Mouse (Mus musculus): ENCODE measurements around the gene Lrrc17. TPM values are rescaled to one million over a fixed set of nuclear protein-coding genes. Genes with fewer than 3 reads are reported as not detected.

The Lrrc17 gene
- total RNA-seq, 2 experiments from 2014 or later = 2.0 to 2.2 TPM

DNA sequence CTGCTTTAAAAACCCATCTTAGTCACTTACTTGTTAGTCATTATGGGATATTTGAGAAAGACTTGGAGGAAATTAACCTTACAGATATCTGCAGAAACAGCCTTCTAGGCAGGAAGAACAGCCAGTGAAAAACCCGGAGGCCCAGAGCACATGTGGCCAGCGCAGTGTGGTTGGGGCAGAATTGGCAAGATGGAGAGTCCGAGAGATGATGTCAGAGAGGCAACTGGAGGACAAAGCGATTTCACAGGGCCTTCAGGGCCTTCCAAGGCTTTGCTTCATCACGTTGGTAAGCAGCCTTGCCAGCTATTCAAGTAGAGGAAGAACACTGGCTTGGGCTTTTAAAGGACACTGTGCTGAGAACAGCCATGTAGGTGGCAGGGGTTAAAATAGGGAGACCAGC lies 10.4 kb upstream of the Lrrc17 start:
- no peak for DNase-seq
- intact Hi-C loops (cut with DNase I) = no loop called here

- intact Hi-C loops (cut with DNase I) = no loop called here
- no peak for DNase-seq
Observed at GRCm38 (mm10) chr5:21542226-21542625, 1.1 kb upstream of the Lrrc17 start.

DNA sequence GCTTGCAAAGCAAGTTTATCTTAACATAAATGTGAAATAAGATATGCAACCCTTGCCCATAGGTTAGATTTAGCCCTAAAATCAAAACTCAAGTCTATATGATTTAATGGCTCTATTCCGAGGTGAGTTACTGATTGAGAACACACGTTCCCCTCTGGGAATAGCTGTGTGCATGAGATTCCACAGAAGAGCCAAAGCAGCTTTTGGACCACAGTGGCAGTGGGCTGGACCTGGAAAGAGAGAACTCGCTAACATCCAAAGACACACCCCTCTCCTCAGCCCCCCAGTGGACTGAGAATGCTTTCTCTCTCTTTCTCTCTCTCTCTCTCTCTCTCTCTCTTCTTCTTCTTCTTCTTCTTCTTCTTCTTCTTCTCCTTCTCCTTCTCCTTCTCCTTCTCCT lies 1.5 kb downstream of the Lrrc17 start:
- DNase-seq = no peak
- intact Hi-C loops (cut with DNase I) = no loop called here

DNA sequence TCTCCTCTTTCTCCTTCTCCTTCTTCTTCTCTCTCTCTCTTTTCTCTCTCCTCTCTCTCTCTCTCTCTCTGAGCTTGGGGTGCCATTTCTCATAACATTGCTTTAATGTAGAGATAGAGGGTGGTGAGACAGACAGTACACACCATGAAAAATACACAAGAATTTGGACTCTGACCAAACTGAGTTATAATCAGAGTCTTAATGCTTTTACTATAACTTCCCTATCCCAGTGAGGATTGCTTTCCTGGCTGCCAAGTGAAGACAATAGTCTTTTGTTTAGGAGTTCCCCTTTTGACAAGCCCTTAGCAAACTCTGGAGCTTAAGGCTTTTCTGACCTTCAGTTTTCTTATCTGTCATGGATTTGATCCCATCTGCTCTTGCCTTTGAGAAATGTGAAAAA lies 1.9 kb downstream of the Lrrc17 start:
- DNase-seq = no peak
- intact Hi-C loops (cut with DNase I) = no loop called here

- intact Hi-C loops (cut with DNase I) = no loop called here
- peak; percentile 44 for DNase-seq
Observed at GRCm38 (mm10) chr5:21545786-21546185, 2.4 kb downstream of the Lrrc17 start.

DNA sequence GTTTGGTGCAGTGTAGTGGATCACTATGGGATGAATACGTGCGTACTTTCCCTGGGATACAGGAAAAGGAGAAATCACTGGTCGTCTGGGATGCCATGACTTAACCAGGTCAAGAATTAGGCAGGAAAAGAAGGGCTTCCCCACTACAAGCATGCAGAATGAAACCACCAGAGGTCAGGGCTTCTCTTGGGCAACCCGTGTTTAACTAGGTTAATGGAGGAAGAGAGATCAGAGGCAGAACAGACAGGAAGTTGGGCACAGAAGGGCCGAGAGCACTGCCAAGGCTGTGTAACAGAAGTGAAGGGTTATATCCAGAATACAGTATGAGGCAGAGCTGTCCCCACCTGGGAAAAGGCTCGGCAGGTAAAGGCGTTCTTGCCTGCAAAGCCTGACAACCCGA lies 3.6 kb downstream of the Lrrc17 start:
- DNase-seq = no peak
- intact Hi-C loops (cut with DNase I) = no loop called here

- intact Hi-C loops (cut with DNase I) = no loop called here
- no peak for DNase-seq
Observed at GRCm38 (mm10) chr5:21553685-21554084, 10.3 kb downstream of the Lrrc17 start.

GRCm38 (mm10) chr5:21554732-21555131 lies 11.4 kb downstream of the Lrrc17 start:
- intact Hi-C loops (cut with DNase I) = no loop called here

GRCm38 (mm10) chr5:21556502-21556901 lies 13.1 kb downstream of the Lrrc17 start:
- DNase-seq = no peak
- intact Hi-C loops (cut with DNase I) = no loop called here

More at GRCm38 (mm10) chr5:21554732-21555131, 11.4 kb downstream of the Lrrc17 start:
- no peak for DNase-seq

GRCm38 (mm10) chr5:21563936-21564335 lies 20.6 kb downstream of the Lrrc17 start:
- no peak for DNase-seq
- intact Hi-C loops (cut with DNase I) = no loop called here

- intact Hi-C loops (cut with DNase I) = no loop called here
- no peak for DNase-seq
Observed at GRCm38 (mm10) chr5:21565392-21566065, 22.2 kb downstream of the Lrrc17 start.

DNA sequence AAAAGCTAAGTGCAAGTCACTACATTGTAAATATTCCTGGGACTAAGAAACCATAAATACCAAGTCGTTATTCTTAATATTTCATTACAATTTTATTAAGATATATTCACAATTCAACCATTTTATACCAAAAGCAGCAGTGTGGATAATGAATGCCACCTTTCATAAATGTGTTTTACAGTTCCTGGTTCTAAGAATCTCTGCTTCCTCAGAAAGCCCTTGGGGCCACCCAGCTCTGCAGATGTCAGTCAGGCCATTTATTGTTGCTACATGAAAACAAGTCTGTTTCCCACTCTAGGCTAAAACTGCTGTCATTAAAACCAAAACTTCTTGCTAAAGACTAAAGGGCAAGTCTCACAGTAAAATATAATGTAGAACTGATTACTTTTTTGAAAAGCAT lies 24.4 kb downstream of the Lrrc17 start:
- no peak for DNase-seq
- intact Hi-C loops (cut with DNase I) = no loop called here

GRCm38 (mm10) chr5:21572764-21573416 lies 29.5 kb downstream of the Lrrc17 start:
- no peak for DNase-seq
- intact Hi-C loops (cut with DNase I) = no loop called here

DNA sequence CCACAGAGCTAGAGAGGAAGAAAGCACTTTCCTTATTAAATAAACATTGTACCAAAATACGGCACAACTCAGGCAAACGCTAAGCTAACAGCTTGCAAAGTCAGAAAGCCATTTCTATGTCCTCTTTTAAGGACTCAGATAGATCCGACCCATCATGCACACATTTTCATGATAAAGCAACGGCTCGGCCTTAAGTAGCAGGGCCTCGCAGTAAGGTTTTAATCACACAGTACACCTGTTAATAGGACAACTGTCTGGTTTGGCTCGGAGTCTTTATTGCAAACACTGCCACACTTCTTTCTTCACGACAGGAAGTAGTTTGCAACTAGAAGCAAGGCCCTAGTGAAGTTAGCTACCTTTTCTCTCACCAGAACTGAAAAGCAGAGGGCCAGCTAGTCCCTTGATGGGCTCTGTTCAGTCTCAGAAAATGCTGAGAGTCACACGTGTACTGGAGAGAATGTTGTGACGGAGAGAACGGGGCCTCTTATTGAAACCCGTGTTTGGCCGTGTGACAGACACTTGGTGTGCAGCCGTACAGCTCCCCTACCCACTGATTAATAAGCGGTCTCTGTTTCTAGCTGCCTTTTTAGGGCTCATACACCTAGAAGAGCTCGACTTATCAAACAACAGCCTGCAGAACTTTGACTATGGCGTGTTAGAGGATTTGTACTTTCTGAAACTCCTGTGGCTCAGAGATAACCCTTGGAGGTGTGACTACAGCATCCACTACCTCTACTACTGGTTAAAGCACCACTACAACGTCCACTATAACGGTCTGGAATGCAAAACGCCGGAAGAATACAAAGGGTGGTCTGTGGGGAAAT lies 31.2 kb downstream of the Lrrc17 start:
- intact Hi-C loops (cut with DNase I) = no loop called here
- DNase-seq = no peak

DNA sequence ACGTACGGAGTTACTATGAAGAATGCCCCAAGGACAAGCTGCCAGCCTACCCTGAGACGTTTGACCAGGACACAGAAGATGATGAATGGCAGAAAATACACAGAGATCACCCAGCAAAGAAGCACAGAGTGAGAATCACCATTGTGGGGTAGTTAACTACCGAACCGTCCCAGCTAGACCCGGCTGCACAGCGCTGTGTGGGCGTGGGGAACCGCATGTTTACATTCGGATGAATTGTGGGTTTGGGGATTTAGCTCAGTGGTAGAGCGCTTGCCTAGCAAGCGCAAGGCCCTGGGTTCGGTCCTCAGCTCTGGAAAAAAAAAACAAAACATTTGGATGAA lies 31.8 kb downstream of the Lrrc17 start:
- intact Hi-C loops (cut with DNase I) = no loop called here
- DNase-seq = no peak

GRCm38 (mm10) chr5:21578136-21578535 lies 34.8 kb downstream of the Lrrc17 start:
- no peak for DNase-seq
- intact Hi-C loops (cut with DNase I) = no loop called here

DNA sequence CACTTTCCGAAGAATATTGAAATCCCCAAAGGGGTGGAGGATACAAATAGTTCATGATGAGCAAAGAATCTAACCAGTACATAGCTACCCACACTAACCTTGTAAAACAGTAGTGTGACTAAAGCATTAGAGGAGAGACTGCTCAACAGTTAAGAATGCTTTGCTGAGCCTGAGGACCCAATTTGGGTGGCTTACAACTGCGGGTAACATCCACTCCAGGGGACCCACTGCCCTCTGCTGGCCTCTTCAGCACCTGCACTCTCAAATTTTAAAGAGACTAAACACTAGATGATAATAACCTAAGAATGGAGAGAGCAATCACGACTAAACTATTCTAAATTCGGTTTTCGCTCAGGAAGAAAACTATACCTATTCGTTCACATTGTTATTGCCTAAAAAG lies 43.4 kb downstream of the Lrrc17 start:
- intact Hi-C loops (cut with DNase I) = loop anchor here (5.0 to 10.0 kb wide), 2 partner anchors 149 to 322 kb away; no protein-coding TSS in a partner anchor
- DNase-seq = peak; percentile 45

DNA sequence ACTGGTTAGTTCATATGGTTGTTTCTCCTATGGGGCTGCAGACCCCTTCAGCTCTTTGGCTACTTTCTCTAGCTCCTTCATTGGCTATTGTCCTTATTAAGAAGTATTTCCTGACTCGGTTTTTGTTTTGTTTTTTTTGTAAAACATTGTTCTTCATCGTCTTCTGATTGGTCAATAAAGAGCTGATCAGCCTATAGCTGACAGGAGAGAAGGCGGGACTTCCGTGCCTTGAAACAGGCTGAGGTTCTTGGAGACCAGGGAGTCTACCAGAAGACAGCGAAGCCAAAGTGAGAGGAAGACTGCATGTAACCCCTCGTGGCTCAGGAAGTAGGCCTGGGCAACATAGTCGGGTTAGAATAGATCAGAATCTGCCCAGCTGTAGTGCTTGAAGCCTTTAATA lies 44.3 kb downstream of the Lrrc17 start:
- DNase-seq = no peak
- intact Hi-C loops (cut with DNase I) = loop anchor here (5.0 to 10.0 kb wide), 2 partner anchors 150 to 323 kb away; no protein-coding TSS in a partner anchor

- intact Hi-C loops (cut with DNase I) = loop anchor here (5.0 to 10.0 kb wide), 2 partner anchors 151 to 323 kb away; no protein-coding TSS in a partner anchor
- DNase-seq = no peak
Observed at GRCm38 (mm10) chr5:21588220-21588619, 44.9 kb downstream of the Lrrc17 start.

- DNase-seq = no peak
- intact Hi-C loops (cut with DNase I) = no loop called here
Observed at GRCm38 (mm10) chr5:21592106-21592505, 48.7 kb downstream of the Lrrc17 start.

- no peak for DNase-seq
- intact Hi-C loops (cut with DNase I) = no loop called here
Observed at GRCm38 (mm10) chr5:21593201-21593709, 49.9 kb downstream of the Lrrc17 start.
